Mouse (Mus musculus): ENCODE measurements around the gene Myo15b.

DNA sequence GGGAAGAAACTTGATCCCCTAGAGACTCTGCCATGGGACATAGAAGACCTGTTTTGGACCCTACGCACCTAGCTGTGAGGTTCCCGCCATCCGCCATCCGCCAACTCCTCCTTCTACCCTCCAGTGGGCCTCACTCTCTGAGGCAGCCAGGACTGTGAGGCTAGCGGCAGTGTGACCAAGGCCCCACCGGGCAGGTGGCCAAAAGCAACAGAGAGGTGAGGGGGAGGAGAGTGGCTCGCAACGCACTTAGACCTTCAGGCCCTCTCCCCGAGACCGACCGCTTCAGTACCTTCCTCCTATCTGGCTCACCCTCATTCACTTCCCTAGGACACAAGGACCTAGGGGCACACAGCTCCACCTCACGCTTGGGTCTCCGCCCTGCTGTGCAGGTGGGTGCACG, 47.8 kb upstream of the Myo15b start:
- TF ChIP-seq CTCF (IDR thresholded peaks at IDR 0.05; ENCODE audit: insufficient read depth, low read depth, low read length): no peak
- no peak for TF ChIP-seq POLR2A (IDR thresholded peaks at IDR 0.05; ENCODE audit: insufficient read depth, low read depth, low read length)

Measured in olfactory bulb, adult 2 months (tissue).